Mouse (Mus musculus): ENCODE measurements around the gene Fkrp. TPM values are rescaled to one million over a fixed set of nuclear protein-coding genes. Genes with fewer than 3 reads are reported as not detected.
A peak's percentile ranks its signal among the peaks of the same experiment; 100 is the strongest.

The Fkrp gene
- total RNA-seq, 1 experiment from 2014 or later = 11.4 TPM

DNA sequence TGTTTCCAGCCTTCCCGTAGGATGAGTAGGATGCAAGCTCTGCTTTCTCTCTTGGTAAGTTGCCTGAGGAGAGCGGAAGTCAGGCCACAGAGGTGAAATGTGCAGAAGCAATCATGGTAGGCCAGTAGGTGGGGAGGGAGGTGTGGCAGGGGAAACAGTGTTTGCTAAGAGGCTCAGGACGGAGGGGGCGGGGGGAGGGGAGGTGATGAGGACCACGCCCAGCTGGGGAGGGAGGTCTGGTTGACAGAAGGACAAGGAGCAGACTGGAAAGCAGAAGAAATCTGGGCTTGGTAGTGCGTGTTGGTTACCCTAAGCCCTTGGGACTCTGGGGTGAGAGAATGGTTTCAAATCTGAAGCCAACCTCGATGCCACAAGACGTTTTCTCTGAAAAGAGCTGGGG lies 56.2 kb downstream of the Fkrp start:
- peak; percentile 47; the same call in 1 of the 2 replicates for ATAC-seq (replicated peaks; ENCODE audit: low read depth, poor library complexity, severe bottlenecking)

Other genes with a start within 250 kb of the Fkrp start
- gene Arhgap35, start 201.7 kb downstream of the Fkrp start, total RNA-seq (2017) = 13.9 and 15.9 TPM in 2 replicates
- not detected in 2 replicates for gene Ceacam15, start 141.0 kb downstream of the Fkrp start, total RNA-seq (2017)
- gene Ceacam9, start 94.8 kb downstream of the Fkrp start, total RNA-seq (2017) = not detected in 2 replicates
- 70.4 and 72.4 TPM in 2 replicates for gene Ap2s1, start 78.3 kb downstream of the Fkrp start, total RNA-seq (2017)
- 30.6 and 51.4 TPM in 2 replicates for gene Slc1a5, start 35.4 kb downstream of the Fkrp start, total RNA-seq (2017)
- 50.2 and 51.1 TPM in 2 replicates for gene Strn4, start 843 bp downstream of the Fkrp start, total RNA-seq (2017)
- gene Prkd2, start 26.2 kb upstream of the Fkrp start, total RNA-seq (2017) = 7.0 and 12.9 TPM in 2 replicates
- gene Dact3, start 58.6 kb upstream of the Fkrp start, total RNA-seq (2017) = 0.14 and 1.1 TPM in 2 replicates
- gene Gng8, start 75.1 kb upstream of the Fkrp start, total RNA-seq (2017) = 3.1 TPM in 1 of 2 replicates, not detected in the other
- gene Ptgir, start 89.8 kb upstream of the Fkrp start, total RNA-seq (2017) = 0.10 and 0.73 TPM in 2 replicates
- 512 and 545 TPM in 2 replicates for gene Calm3, start 107.4 kb upstream of the Fkrp start, total RNA-seq (2017)
- not detected in 2 replicates for gene Pnmal2, start 128.0 kb upstream of the Fkrp start, total RNA-seq (2017)
- 0.09 TPM in 1 of 2 replicates, not detected in the other for gene Pnmal1, start 142.9 kb upstream of the Fkrp start, total RNA-seq (2017)
- 0.37 TPM in 1 of 2 replicates, not detected in the other for gene Gm42372, start 166.4 kb upstream of the Fkrp start, total RNA-seq (2017)
- gene Ccdc8, start 176.0 kb upstream of the Fkrp start, total RNA-seq (2017) = 6.5 and 8.2 TPM in 2 replicates
- gene Ppp5c, start 211.2 kb upstream of the Fkrp start, total RNA-seq (2017) = 75.0 and 99.0 TPM in 2 replicates
- 0.82 and 2.2 TPM in 2 replicates for gene Hif3a, start 245.7 kb upstream of the Fkrp start, total RNA-seq (2017)